Mouse (Mus musculus): Measurements from ENCODE around the gene Prkch. TPM values are rescaled to one million over a fixed set of nuclear protein-coding genes. Genes with fewer than 3 reads are reported as not detected.

The Prkch gene
- total RNA-seq, 2 experiments from 2014 or later = 2.4 to 2.5 TPM

- no peak for ATAC-seq (replicated peaks; ENCODE audit: low FRiP score, poor library complexity, severe bottlenecking)
These were observed 228.7 kb downstream of the Prkch start for GRCm38 (mm10) chr12:73813016-73813900.

- no peak for ATAC-seq (replicated peaks; ENCODE audit: low FRiP score, poor library complexity, severe bottlenecking)
These were observed 229.6 kb downstream of the Prkch start for GRCm38 (mm10) chr12:73814056-73814735.

GRCm38 (mm10) chr12:73814897-73815296 is 230.3 kb downstream of the Prkch start:
- ATAC-seq (replicated peaks; ENCODE audit: low FRiP score, poor library complexity, severe bottlenecking) = no peak

- ATAC-seq (replicated peaks; ENCODE audit: low FRiP score, poor library complexity, severe bottlenecking) = no peak
These were observed 230.9 kb downstream of the Prkch start for GRCm38 (mm10) chr12:73815463-73815862.

- no peak for ATAC-seq (replicated peaks; ENCODE audit: low FRiP score, poor library complexity, severe bottlenecking)
These were observed 231.3 kb downstream of the Prkch start for GRCm38 (mm10) chr12:73815892-73816291.

- no peak for ATAC-seq (replicated peaks; ENCODE audit: low FRiP score, poor library complexity, severe bottlenecking)
These were observed 232.3 kb downstream of the Prkch start for GRCm38 (mm10) chr12:73816866-73817265.

- ATAC-seq (replicated peaks; ENCODE audit: low FRiP score, poor library complexity, severe bottlenecking) = no peak
These were observed 234.2 kb downstream of the Prkch start for GRCm38 (mm10) chr12:73818801-73819200.

- ATAC-seq (replicated peaks; ENCODE audit: low FRiP score, poor library complexity, severe bottlenecking) = no peak
These were observed 236.6 kb downstream of the Prkch start for GRCm38 (mm10) chr12:73821176-73821575.

GRCm38 (mm10) chr12:73822331-73822730 is 237.7 kb downstream of the Prkch start:
- ATAC-seq (replicated peaks; ENCODE audit: low FRiP score, poor library complexity, severe bottlenecking) = no peak

- no peak for ATAC-seq (replicated peaks; ENCODE audit: low FRiP score, poor library complexity, severe bottlenecking)
These were observed 240.2 kb downstream of the Prkch start for GRCm38 (mm10) chr12:73824828-73825227.

Other genes starting within 250 kb of the Prkch start
- not detected in 2 replicates for gene Tmem30b, start 38.4 kb upstream of the Prkch start, total RNA-seq (2015; ENCODE audit: low replicate concordance)
- gene Tmem30b, start 38.4 kb upstream of the Prkch start, total RNA-seq (2017; ENCODE audit: low replicate concordance) = not detected in 2 replicates